Mouse (Mus musculus) layer of hippocampus, adult 8-10 months (tissue): ENCODE results near the gene Egf. TPM values are rescaled to one million over a fixed set of nuclear protein-coding genes. Genes with fewer than 3 reads are reported as not detected.
A peak's percentile ranks its signal among the peaks of the same experiment; 100 is the strongest.

Experiments used
- DNase-seq, 2 experiments: peaks; one replicate each; pipeline ENCODE4 v3.0.0; 2022; ENCODE audit warnings: low spot score in 2 of 2
- total RNA-seq, 4 experiments: library from RNA; stranded (reverse); gene quantifications; 2 replicates each; pipeline ENCODE4 v1.2.4; 2022

The Egf gene
- total RNA-seq, 4 experiments from 2014 or later = 1.2 to 4.9 (median 1.6) TPM

- no peak for DNase-seq
These were observed 31.8 kb downstream of the Egf start for GRCm38 (mm10) chr3:129723311-129723710.

- DNase-seq = no peak
These were observed 40.5 kb downstream of the Egf start for GRCm38 (mm10) chr3:129714542-129715145.

- peak in 1 of 2 experiments; percentile 37 for DNase-seq
These were observed 47.0 kb downstream of the Egf start for GRCm38 (mm10) chr3:129708157-129708556.

DNA sequence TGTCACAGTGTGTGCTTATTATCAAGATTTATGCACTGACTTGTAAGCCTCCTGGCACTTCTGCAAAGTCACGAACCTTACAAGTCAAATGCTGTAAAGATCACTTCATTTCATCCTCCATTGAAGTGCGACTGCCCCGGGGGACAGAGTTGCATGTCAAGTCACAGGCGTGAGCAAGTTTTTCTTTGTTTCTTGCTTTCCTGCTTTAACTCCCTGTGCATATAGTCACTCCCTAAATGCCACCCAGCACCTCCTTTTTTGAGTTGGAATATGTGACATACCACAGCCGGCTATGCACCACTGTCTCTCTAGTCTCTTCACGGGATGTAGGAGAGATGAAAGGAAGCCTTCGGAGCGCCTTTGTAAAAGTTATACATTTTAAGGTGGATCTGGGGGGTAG is 56.2 kb downstream of the Egf start:
- no peak for DNase-seq

GRCm38 (mm10) chr3:129698365-129698764 is 56.8 kb downstream of the Egf start:
- DNase-seq = no peak

DNA sequence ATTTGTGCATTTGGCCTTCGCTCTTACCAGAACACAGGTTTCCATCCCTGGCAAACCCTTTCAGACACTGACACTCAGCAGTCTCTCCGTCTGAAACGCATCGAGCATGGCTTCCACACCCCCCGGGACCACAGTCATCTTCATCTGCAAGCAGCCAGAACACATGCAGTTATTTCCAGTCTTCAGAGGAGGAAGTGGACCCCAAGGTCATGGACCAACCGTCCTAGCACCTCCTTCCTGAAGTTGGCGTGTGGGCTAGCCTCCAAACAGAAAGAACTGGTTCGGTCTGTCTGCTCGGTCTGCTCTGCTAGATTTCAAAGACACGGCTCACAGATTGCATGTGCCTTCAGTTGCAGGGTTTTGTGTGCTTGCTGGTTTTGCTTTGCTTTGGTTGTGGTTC is 57.4 kb downstream of the Egf start:
- DNase-seq = no peak

- DNase-seq = no peak
These were observed 59.2 kb downstream of the Egf start for GRCm38 (mm10) chr3:129695943-129696342.

- DNase-seq = no peak
These were observed 61.5 kb downstream of the Egf start for GRCm38 (mm10) chr3:129693581-129693980.

- DNase-seq = no peak
These were observed 62.3 kb downstream of the Egf start for GRCm38 (mm10) chr3:129692816-129693215.

GRCm38 (mm10) chr3:129687429-129687828 is 67.7 kb downstream of the Egf start:
- no peak for DNase-seq

GRCm38 (mm10) chr3:129686698-129687333 is 68.3 kb downstream of the Egf start:
- DNase-seq = peak; percentile 40 to 67

DNA sequence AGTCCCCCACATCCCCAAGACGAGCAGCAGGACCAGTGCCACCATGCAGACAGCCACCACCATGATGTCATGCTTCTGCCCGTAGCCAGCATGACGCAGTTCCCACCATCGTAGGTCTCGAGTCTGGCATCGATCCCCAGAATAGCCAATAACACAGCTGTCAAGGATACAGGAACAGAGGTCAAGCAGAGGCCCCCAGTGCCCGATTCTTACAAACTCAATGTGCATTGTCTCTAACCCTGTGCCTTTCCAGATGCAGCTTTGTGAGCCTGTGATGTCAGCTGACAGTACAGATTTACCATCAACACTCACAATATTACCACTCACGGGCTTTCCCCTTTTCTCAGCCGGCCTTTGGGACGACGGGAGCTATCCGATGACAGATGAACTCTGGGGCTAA is 68.9 kb downstream of the Egf start:
- DNase-seq = no peak

GRCm38 (mm10) chr3:129683060-129683679 is 71.9 kb downstream of the Egf start:
- no peak for DNase-seq

DNA sequence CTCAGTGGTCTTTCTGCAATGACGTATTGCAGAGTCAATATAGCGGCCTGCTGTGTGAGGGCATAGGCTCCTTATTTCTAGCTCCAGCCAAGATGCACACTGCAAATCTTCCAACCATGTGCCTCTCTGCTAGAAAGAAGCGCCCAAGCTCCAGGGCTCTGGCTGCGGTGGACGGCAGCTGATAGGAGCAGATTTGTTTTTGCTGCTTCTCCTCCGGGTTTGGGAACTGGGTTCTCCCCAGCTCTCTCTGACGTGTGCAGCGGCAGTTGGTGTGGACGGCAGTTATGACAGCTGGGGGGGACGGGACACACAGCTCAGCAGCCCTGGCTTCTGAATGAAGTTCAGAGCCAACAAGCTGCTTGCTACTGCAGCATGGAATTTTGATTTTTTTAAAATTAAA is 72.7 kb downstream of the Egf start:
- DNase-seq = peak; percentile 69 to 72

GRCm38 (mm10) chr3:129681841-129682240 is 73.3 kb downstream of the Egf start:
- no peak for DNase-seq

DNA sequence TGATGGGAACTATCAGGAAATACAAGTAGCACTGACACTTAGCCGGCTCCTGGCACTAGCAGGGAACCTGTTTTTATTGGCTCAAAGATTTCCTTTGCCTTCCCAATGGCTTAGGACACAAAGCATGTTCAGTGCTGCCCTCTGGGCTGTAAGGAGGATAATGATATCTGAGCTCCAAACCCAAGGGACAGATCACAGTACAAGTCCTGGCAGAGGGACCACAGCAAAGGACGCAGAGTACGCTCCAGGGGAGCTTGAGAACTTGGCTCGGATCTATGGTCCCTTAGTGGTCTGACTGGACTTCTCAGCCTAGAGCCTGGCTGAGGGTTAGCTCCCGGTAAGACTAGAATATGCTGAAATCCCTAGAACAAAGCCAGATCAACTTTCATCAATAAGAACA is 74.9 kb downstream of the Egf start:
- DNase-seq = peak; percentile 17 to 36

DNA sequence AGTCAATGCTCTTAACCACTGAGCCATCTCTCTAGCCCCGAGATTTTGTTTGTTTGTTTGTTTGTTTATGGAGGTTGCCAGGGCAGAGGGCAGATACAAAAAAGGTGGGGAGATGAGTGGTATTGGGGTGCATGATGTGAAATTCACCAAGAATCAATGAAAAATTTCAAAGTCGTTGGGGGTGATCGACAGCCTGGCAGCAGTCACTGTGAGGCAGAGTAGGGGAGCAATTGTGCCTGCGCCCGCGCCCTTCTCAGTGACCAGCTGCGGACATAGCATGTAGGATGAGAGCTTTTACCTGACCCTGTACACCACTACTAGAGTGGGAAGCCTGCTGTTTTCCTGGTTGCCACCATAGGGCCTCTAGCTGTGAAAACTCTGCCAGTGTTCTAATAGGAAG is 79.2 kb downstream of the Egf start:
- no peak for DNase-seq

GRCm38 (mm10) chr3:129663906-129664305 is 91.2 kb downstream of the Egf start:
- no peak for DNase-seq

- DNase-seq = no peak
These were observed 96.3 kb downstream of the Egf start for GRCm38 (mm10) chr3:129658776-129659175.

DNA sequence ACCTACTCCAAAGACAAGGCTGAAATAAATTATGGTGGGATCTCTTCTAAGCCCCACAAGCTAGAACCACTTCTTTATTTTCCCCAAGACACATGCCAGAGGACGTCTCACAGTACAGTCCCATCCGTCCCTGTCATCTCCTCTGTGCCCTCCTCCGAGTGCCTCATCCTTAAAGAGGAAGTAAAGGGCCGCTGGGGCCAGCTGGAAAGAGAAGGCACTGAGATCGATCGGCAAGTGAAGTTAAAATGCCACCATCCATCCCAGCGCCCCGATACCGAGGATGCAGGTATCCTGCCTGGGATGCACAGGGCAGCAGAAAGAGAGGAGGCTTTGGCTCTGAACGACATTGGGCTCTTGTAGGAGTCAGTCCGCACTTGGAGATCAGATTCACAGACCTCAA is 97.3 kb downstream of the Egf start:
- DNase-seq = no peak

DNA sequence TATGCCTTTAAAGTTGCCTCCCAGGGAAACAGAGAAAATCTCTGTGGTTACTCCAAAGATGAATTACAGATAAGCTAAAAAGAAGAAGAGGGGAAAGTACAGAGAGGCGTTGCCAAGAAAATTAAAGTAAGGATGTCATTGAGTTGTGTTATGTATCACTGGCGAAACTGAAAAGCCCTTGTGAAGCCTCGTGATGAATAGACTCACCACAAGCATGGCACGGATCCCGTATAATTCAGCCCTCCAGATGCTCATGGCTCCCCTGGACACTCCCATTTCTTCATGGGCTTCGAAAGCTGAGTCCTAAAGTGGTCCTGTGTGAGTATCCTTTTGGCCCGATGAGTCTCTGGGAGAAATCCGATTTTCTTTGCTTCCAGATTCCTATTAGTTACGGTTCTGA is 97.9 kb downstream of the Egf start:
- no peak for DNase-seq

DNA sequence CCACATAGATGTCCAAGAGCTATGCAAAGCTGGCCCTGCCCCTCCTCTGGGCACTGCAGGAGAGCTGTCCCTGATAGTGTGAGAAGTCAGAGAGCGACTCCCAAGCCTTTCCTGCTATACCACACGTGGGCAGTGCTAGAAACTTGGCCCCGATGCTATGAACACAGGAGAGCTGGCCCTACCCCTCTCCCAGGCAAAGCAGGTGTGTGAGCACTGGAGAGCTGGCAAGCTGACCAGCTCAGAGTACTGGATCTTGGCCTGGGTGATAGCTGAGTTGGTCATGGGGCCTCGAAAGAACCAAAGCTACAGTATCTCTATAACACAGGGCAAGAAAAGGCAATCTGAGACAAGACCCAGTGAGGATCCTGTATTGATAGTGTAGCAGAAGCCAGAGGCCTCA is 98.6 kb downstream of the Egf start:
- DNase-seq = no peak

DNA sequence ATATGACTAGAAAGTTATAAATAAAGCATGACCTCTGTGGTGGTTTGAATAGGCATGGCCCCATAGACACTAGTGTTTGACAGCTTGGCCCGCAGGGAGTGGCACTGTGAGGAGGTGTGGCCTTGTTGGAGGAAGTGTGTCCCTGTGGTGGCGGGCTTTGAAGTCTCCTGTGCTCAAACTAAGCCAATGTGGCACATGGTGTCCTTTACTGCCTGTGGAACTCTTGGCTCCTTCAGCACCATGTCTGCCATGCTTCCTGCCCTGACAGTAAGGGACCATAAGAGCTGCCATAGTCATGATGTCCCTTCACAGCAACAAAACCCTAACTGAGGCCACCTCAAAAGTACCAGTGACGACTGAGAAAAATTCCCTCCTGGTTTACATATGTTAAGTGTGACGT is 102.6 kb downstream of the Egf start:
- DNase-seq = no peak
